In genomic region chr14:101559446-101559845, GRCm38 (mm10) we compare ENCODE assay signal across 19 mouse cellular contexts.
"Had no signal": no experiment of that assay in that cellular context is flagged by ENCODE, and none has a peak within 500 bp of the region (broad histone marks: within the 10 kb centered on the region; RNA-seq: fewer than 3 reads in every experiment).

No protein-coding gene starts in this region.

- H3K4me3 ChIP-seq: limb, embryonic 12.5 days; liver, embryonic 15.5 days; midbrain, embryonic 10.5 days; myocyte; neural tube, embryonic 15.5 days; stomach, embryonic 15.5 days had no signal

- H3K27ac ChIP-seq: limb, embryonic 12.5 days; liver, embryonic 15.5 days; midbrain, embryonic 10.5 days; neural tube, embryonic 15.5 days; stomach, embryonic 15.5 days had no signal

- H3K9ac ChIP-seq: limb, embryonic 12.5 days; liver, embryonic 15.5 days; neural tube, embryonic 15.5 days; stomach, embryonic 15.5 days had no signal

- DNase-seq: kidney, adult 11 months; kidney, postnatal 10 days; kidney, postnatal 4 days; layer of hippocampus, postnatal 36 days; lung, adult 2 months; lung, postnatal 36 days; midbrain, embryonic 14.5 days; right cerebral cortex, adult 18-20 months; spleen, adult 18-20 months; thymus, adult 2 months; thymus, postnatal 36 days had no signal

- H3K9me3 ChIP-seq: limb, embryonic 12.5 days; liver, embryonic 15.5 days; midbrain, embryonic 10.5 days; neural tube, embryonic 15.5 days; stomach, embryonic 15.5 days had no signal

- H3K4me2 ChIP-seq: limb, embryonic 12.5 days; liver, embryonic 11.5 days; liver, embryonic 15.5 days; neural tube, embryonic 15.5 days; stomach, embryonic 15.5 days had no signal

- H3K4me1 ChIP-seq: liver, embryonic 15.5 days; midbrain, embryonic 10.5 days; stomach, embryonic 15.5 days had no signal

- ATAC-seq: lung, postnatal 0 days had no signal

- H3K27me3 ChIP-seq: limb, embryonic 12.5 days; liver, embryonic 15.5 days; neural tube, embryonic 15.5 days; stomach, embryonic 15.5 days had no signal

- H3K36me3 ChIP-seq: limb, embryonic 12.5 days; liver, embryonic 15.5 days; midbrain, embryonic 10.5 days; neural tube, embryonic 15.5 days; stomach, embryonic 15.5 days had no signal
